Mouse (Mus musculus): ENCODE results near the gene Itih4.

The Itih4 gene

GRCm38 (mm10) chr14:30942254-30942653 lies 56.0 kb downstream of the Itih4 start:
- 98% methylated on average over 4 of the region's 4 CpGs for WGBS

- 95% methylated on average over 7 of the region's 7 CpGs for WGBS
Measured at GRCm38 (mm10) chr14:30943038-30943437, 56.8 kb downstream of the Itih4 start, which contains the start of gene Itih1. Gene Itih1, minus strand, starts transcription at chr14:30943289.

GRCm38 (mm10) chr14:30943860-30944674 lies 57.8 kb downstream of the Itih4 start:
- 55% methylated on average over 11 of the region's 11 CpGs for WGBS

GRCm38 (mm10) chr14:30944745-30945144 lies 58.5 kb downstream of the Itih4 start:
- WGBS, result 90% methylated on average over 2 of the region's 2 CpGs

GRCm38 (mm10) chr14:30949986-30950385 lies 63.7 kb downstream of the Itih4 start:
- 95% methylated on average over 10 of the region's 10 CpGs for WGBS

- 0% methylated on average over 57 of the region's 57 CpGs for WGBS
Measured at GRCm38 (mm10) chr14:30951154-30951825, 65.0 kb downstream of the Itih4 start, which contains the start of gene Nek4. Gene Nek4, plus strand, starts transcription at chr14:30951377.
